Mouse (Mus musculus): ENCODE data around the gene Klrc2. TPM values are rescaled to one million over a fixed set of nuclear protein-coding genes. Genes with fewer than 3 reads are reported as not detected.

The Klrc2 gene
- polyA plus RNA-seq, 1 experiment from 2014 or later = not detected

DNA sequence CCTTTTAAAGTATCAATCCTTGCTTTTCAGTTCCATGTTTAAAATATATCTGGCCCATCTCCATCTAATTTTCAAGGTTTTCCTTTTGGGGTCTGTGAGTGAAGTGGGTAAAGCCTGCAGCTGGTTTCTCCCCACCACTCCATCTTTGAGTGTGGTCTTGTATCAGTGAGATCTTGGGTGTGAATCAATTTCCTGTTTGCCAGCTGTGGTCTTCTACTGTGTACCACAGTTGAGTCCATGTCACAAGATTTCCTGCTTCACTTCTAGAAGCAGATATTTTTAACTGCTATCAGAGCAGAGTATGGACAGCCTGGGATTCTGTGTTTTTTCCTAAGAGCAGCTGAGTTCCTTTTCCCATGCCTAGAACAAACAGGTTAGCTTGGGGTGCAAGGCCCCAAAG is 52.1 kb downstream of the Klrc2 start:
- ATAC-seq = no peak
- H3K4me1 ChIP-seq (ENCODE audit: control insufficient read depth, insufficient read depth, low read length) = no peaks in the 10 kb centered on the region
- no peak overlapping the region for H3K9ac ChIP-seq (ENCODE audit: low read length)
- no peak overlapping the region for H3K4me2 ChIP-seq (ENCODE audit: low read length)
- no peaks in the 10 kb centered on the region for H3K27me3 ChIP-seq (replicated peaks; ENCODE audit: control insufficient read depth, insufficient read depth, low read length)
- no peak for DNase-seq (ENCODE audit: low spot score)
- H3K9me3 ChIP-seq (replicated peaks; ENCODE audit: control insufficient read depth, low read length) = no peaks in the 10 kb centered on the region
- no peaks in the 10 kb centered on the region for H3K36me3 ChIP-seq (ENCODE audit: control insufficient read depth, insufficient read depth, low read length)
- H3K27ac ChIP-seq (ENCODE audit: low read depth, low read length) = no peak overlapping the region
- no peak overlapping the region for H3K4me3 ChIP-seq (ENCODE audit: low read depth, low read length)

Small RNAs within 50 kb of the gene (microRNA-seq; reads per million reads assigned to microRNA genes)
- not detected for gene Mir680-1

Other genes with a start within 250 kb of the Klrc2 start
- 1.3 and 1.5 TPM in 2 replicates for gene Clec1a, start 208.7 kb downstream of the Klrc2 start, polyA plus RNA-seq (2014; fragmentation: Nextera tagmentation; extraction: Ambion mirVana)
- not detected in 2 replicates for gene Olr1, start 153.5 kb downstream of the Klrc2 start, polyA plus RNA-seq (2014; fragmentation: Nextera tagmentation; extraction: Ambion mirVana)
- gene Tmem52b, start 148.1 kb downstream of the Klrc2 start, polyA plus RNA-seq (2014; fragmentation: Nextera tagmentation; extraction: Ambion mirVana) = not detected in 2 replicates
- 66.3 and 87.9 TPM in 2 replicates for gene Gabarapl1, start 127.5 kb downstream of the Klrc2 start, polyA plus RNA-seq (2014; fragmentation: Nextera tagmentation; extraction: Ambion mirVana)
- not detected in 2 replicates for gene Klre1, start 82.8 kb downstream of the Klrc2 start, polyA plus RNA-seq (2014; fragmentation: Nextera tagmentation; extraction: Ambion mirVana)
- gene Klrd1, start 68.9 kb downstream of the Klrc2 start, polyA plus RNA-seq (2014; fragmentation: Nextera tagmentation; extraction: Ambion mirVana) = not detected in 2 replicates
- gene Klrk1, start 36.8 kb downstream of the Klrc2 start, polyA plus RNA-seq (2014; fragmentation: Nextera tagmentation; extraction: Ambion mirVana) = 0.06 TPM in 1 of 2 replicates, not detected in the other
- not detected in 2 replicates for gene Klrc3, start 17.4 kb downstream of the Klrc2 start, polyA plus RNA-seq (2014; fragmentation: Nextera tagmentation; extraction: Ambion mirVana)
- gene Klrc1, start 18.3 kb upstream of the Klrc2 start, polyA plus RNA-seq (2014; fragmentation: Nextera tagmentation; extraction: Ambion mirVana) = not detected in 2 replicates
- gene Klri1, start 56.4 kb upstream of the Klrc2 start, polyA plus RNA-seq (2014; fragmentation: Nextera tagmentation; extraction: Ambion mirVana) = not detected in 2 replicates
- not detected in 2 replicates for gene Klri2, start 79.8 kb upstream of the Klrc2 start, polyA plus RNA-seq (2014; fragmentation: Nextera tagmentation; extraction: Ambion mirVana)
- not detected in 2 replicates for gene Gm156, start 123.6 kb upstream of the Klrc2 start, polyA plus RNA-seq (2014; fragmentation: Nextera tagmentation; extraction: Ambion mirVana)
- gene Gm17631, start 202.0 kb upstream of the Klrc2 start, polyA plus RNA-seq (2014; fragmentation: Nextera tagmentation; extraction: Ambion mirVana) = not detected in 2 replicates
- not detected in 2 replicates for gene Klra17, start 216.0 kb upstream of the Klrc2 start, polyA plus RNA-seq (2014; fragmentation: Nextera tagmentation; extraction: Ambion mirVana)